Mouse (Mus musculus): Measurements from ENCODE around the gene Aqp9.

DNA sequence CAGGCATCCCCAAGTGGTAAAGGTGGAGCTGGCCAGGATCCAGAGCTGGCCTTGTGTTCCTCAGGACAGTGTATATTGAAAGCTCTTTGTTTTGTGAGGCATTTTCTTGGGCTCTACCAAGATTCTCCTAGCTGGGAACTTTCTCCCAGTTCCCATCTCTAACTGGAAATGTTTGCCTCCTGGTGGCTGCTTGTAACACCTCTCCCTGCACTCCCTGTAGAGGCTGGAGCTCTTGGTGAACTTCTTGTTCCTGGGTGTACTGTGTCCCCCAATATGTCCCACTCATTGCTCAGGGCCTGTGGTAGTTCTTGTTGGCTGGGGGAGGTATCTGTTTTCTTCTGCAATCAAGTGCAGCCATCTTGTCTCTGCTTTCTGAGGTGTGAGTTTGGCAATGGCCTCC is 104.9 kb downstream of the Aqp9 start:
- TF ChIP-seq CTCF (IDR thresholded peaks at IDR 0.05; ENCODE audit: insufficient read depth, low read length) (no peak), POLR2A (IDR thresholded peaks at IDR 0.05; ENCODE audit: borderline replicate concordance, extremely low read depth, low read depth, low read length) (no peak)

Data from lung, adult 2 months (tissue).